Mouse (Mus musculus): ENCODE results near the gene Hpcal4. TPM values are rescaled to one million over a fixed set of nuclear protein-coding genes. Genes with fewer than 3 reads are reported as not detected.
A peak's percentile ranks its signal among the peaks of the same experiment; 100 is the strongest.
"Not testable (repeated sequence)": the region's sequence is repeated elsewhere in the genome, so short reads cannot be mapped to it uniquely, and the experiment has no call there.

The Hpcal4 gene
- polyA plus RNA-seq, 1 experiment from 2014 or later: 34.0 TPM

DNA sequence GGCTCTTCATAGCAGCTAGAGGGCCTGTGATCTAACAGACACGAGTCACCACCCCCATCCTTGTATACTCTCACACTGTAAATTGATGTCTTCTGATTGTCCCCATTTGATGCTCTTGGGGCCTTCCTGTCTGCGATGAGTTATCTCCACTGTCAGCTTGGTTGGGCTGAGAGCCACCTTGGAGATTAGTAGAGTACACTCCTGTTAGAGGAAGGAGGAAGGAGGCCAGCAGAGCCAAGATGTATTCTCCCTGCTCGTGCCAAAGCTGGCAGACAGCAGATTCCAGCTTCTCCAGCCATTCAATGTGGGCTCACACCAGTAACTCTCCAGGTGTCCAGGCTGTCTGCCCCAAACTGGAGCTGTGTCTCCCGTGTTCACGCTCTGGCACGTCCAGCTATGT, 22.5 kb upstream of the Hpcal4 start:
- 83% methylated on average over 6 of the region's 6 CpGs for WGBS
- DNase-seq (ENCODE audit: low spot score): no peak
- Histone ChIP-seq H3K9me3 (ENCODE audit: control insufficient read depth, low read length) (no peaks in the 10 kb centered on the region), H3K36me3 (replicated peaks; ENCODE audit: control insufficient read depth, insufficient read depth) (no peaks in the 10 kb centered on the region), H3K4me2 (replicated peaks) (no peak overlapping the region), H3K27me3 (ENCODE audit: control insufficient read depth, insufficient read depth, low read length) (no peaks in the 10 kb centered on the region), H3K4me3 (replicated peaks; ENCODE audit: low read length) (no peak overlapping the region), H3K27ac (no peak overlapping the region), H3K9ac (no peak overlapping the region), H3K4me1 (replicated peaks; ENCODE audit: control insufficient read depth, insufficient read depth, low read length) (no peaks in the 10 kb centered on the region)
- no peak for ATAC-seq (ENCODE audit: low FRiP score)

DNA sequence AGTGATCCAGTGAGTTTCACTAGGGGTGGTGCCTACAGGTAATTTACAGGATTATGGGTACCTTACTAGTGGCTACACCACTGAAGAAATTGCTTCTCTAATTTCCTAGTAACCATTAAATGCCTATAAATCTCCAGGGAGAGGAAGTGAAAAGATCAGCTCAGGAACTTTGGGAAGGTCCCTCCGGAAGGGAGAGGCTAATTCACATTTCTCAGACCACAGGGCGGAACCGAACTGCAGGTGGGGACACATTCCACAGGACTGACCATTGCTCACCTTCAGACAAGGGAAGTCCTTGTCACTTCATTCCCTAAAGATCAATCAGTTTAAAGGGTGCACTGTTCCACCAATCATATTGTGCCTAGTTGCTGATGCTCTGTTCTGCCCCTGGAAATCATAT, 21.8 kb upstream of the Hpcal4 start:
- not testable (repeated sequence) for H3K36me3 ChIP-seq (replicated peaks; ENCODE audit: control insufficient read depth, insufficient read depth); H3K27me3 ChIP-seq (ENCODE audit: control insufficient read depth, insufficient read depth, low read length); H3K9ac ChIP-seq; H3K9me3 ChIP-seq (ENCODE audit: control insufficient read depth, low read length); H3K27ac ChIP-seq; DNase-seq (ENCODE audit: low spot score); H3K4me2 ChIP-seq (replicated peaks); H3K4me1 ChIP-seq (replicated peaks; ENCODE audit: control insufficient read depth, insufficient read depth, low read length); ATAC-seq (ENCODE audit: low FRiP score); H3K4me3 ChIP-seq (replicated peaks; ENCODE audit: low read length)
- WGBS: 83% methylated on average over 3 of the region's 3 CpGs

DNA sequence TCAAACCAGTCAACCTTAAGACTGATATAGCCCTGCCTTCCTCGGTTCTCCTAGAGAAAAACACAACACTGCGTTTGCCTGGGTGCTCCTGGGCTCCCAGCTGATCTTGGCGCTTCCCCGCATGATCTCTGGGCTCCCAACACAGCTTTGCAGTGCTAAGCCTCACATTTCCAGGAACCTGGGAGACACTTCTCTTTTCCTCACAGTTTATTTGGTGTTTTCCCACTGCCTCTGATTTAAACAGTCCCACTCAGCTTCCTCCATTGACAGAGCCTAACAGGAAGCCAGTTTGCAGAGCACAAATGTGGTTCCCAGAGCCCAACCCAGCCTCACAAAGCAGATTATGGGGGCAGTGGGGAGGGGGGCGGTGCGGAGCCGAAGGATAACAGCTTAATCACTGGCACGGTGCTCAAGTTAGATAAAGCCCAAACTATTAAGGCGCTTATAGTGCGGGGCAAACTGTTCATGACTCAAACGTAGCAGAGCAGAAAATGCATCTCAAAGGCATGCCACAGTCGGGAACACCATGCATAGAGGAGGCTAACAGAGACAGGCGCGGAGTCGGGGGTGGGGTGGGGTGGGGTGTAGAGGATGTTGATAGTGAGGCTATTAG, 20.6 kb upstream of the Hpcal4 start:
- Histone ChIP-seq H3K27ac (no peak overlapping the region), H3K4me3 (replicated peaks; ENCODE audit: low read length) (no peak overlapping the region), H3K9ac (no peak overlapping the region), H3K27me3 (ENCODE audit: control insufficient read depth, insufficient read depth, low read length) (no peaks in the 10 kb centered on the region), H3K9me3 (ENCODE audit: control insufficient read depth, low read length) (no peaks in the 10 kb centered on the region; the same call in 1 of the 2 replicates), H3K4me2 (replicated peaks) (peak overlapping the region; percentile 31), H3K36me3 (replicated peaks; ENCODE audit: control insufficient read depth, insufficient read depth) (no peaks in the 10 kb centered on the region), H3K4me1 (replicated peaks; ENCODE audit: control insufficient read depth, insufficient read depth, low read length) (no peaks in the 10 kb centered on the region)
- ATAC-seq (ENCODE audit: low FRiP score) (no peak), DNase-seq (ENCODE audit: low spot score) (no peak)
- WGBS: 16% methylated on average over 15 of the region's 15 CpGs

DNA sequence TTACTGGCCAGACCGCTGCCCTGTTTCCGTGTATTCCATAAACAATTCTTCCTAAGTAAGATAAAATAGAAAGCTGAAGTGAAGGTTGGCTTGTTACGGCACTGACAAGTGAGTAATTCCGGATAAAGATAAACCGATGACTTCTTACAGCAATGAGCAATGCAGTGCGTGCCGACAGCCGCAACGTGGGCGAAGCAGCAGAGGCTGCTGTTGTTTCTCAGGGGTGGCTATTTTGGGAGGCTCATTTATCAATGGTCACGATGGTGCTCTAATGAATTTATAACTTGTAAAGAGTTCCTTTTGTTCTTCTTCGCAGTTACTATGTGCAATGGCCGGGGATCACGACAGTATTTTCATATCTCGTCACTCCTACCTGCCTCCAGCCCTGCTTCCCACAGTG, 18.9 kb upstream of the Hpcal4 start:
- no peaks in the 10 kb centered on the region; the same call in 1 of the 2 replicates for H3K9me3 ChIP-seq (ENCODE audit: control insufficient read depth, low read length)
- H3K36me3 ChIP-seq (replicated peaks; ENCODE audit: control insufficient read depth, insufficient read depth): no peaks in the 10 kb centered on the region
- no peaks in the 10 kb centered on the region for H3K27me3 ChIP-seq (ENCODE audit: control insufficient read depth, insufficient read depth, low read length)
- H3K4me2 ChIP-seq (replicated peaks): no peak overlapping the region
- ATAC-seq (ENCODE audit: low FRiP score): no peak
- H3K4me3 ChIP-seq (replicated peaks; ENCODE audit: low read length): no peak overlapping the region
- no peak overlapping the region for H3K9ac ChIP-seq
- no peak for DNase-seq (ENCODE audit: low spot score)
- no peak overlapping the region for H3K27ac ChIP-seq
- H3K4me1 ChIP-seq (replicated peaks; ENCODE audit: control insufficient read depth, insufficient read depth, low read length): no peaks in the 10 kb centered on the region
- WGBS: 83% methylated on average over 15 of the region's 15 CpGs

DNA sequence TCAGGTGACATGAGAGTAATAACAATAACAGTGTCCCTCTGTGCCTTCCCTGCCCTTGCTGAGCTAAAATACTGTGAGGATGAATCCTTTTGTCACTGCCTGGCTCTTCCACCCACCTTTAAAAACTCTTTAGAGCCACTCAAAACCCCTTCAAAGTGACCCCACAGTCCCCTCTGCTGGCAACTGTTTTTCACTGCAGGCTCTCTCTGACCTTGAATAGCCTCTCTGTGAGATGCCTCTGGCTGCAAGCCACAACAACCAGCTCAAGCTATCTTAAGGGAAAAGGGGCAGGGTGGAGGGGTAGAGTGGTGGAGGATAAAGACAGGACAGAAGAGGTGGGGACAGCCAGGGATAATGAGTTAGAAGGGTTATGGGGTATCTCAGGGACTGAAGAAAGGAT, 11.2 kb upstream of the Hpcal4 start:
- ATAC-seq (ENCODE audit: low FRiP score) (no peak), DNase-seq (ENCODE audit: low spot score) (no peak)
- H3K9ac ChIP-seq: no peak overlapping the region
- no peak overlapping the region for H3K4me2 ChIP-seq (replicated peaks)
- no peaks in the 10 kb centered on the region for H3K9me3 ChIP-seq (ENCODE audit: control insufficient read depth, low read length)
- no peak overlapping the region for H3K27ac ChIP-seq
- no peak overlapping the region for H3K4me3 ChIP-seq (replicated peaks; ENCODE audit: low read length)
- H3K36me3 ChIP-seq (replicated peaks; ENCODE audit: control insufficient read depth, insufficient read depth): no peaks in the 10 kb centered on the region
- H3K4me1 ChIP-seq (replicated peaks; ENCODE audit: control insufficient read depth, insufficient read depth, low read length): no peaks in the 10 kb centered on the region
- 0 out of 2 replicates have a peak, but pooled peaks cover 4% of the 10 kb centered on the region for H3K27me3 ChIP-seq (ENCODE audit: control insufficient read depth, insufficient read depth, low read length)

DNA sequence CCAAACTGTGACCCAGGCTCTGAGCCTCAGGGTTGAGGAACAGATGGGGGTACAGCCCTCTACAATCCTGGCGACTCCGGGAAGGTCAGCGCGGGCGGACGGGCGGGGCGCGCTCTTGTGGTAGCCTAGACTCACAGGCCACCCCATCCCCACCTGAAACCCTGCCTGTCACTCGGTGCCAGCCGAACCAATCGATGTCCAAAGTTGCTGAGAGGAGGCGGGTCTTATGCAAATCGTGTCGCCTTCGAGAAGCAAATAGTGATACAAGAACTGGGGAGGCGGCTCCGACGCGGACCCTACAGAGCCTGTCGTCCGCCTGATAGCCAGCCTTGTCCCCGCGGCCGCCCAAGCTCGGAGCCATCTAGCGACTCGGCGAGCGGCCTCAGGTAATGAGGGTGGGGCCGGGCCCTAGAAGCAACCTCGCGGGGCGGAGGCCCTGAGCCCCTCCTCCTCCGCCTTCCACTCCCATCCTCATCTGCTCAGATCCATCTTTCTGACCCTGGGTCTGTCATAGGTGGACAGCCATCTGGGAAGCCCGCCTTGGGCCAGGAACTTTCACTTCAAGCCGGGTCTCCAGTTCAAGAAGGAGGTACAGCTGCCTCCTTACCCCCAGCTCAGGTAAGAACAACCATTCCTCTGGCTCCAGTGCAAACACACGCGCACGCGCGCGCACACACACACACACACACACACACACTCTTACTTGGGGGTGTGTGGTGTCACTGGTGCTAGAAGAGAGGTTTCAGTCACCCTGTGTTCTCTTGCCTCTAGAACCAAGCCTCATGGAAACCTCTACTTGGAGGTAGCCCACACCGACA, 421 bp downstream of the Hpcal4 start:
- Histone ChIP-seq H3K9me3 (ENCODE audit: control insufficient read depth, low read length) (no peaks in the 10 kb centered on the region), H3K36me3 (replicated peaks; ENCODE audit: control insufficient read depth, insufficient read depth) (no peaks in the 10 kb centered on the region), H3K27me3 (ENCODE audit: control insufficient read depth, insufficient read depth, low read length) (peaks cover 37% of the 10 kb centered on the region), H3K27ac (peak overlapping the region; percentile 34), H3K9ac (peak overlapping the region; percentile 60), H3K4me3 (replicated peaks; ENCODE audit: low read length) (peak overlapping the region; percentile 40), H3K4me1 (replicated peaks; ENCODE audit: control insufficient read depth, insufficient read depth, low read length) (peaks cover 22% of the 10 kb centered on the region), H3K4me2 (replicated peaks) (peak overlapping the region; percentile 77)
- 11% methylated on average over 43 of the region's 44 CpGs for WGBS
- ATAC-seq (ENCODE audit: low FRiP score) (peak; percentile 91), DNase-seq (ENCODE audit: low spot score) (peak; percentile 84)

DNA sequence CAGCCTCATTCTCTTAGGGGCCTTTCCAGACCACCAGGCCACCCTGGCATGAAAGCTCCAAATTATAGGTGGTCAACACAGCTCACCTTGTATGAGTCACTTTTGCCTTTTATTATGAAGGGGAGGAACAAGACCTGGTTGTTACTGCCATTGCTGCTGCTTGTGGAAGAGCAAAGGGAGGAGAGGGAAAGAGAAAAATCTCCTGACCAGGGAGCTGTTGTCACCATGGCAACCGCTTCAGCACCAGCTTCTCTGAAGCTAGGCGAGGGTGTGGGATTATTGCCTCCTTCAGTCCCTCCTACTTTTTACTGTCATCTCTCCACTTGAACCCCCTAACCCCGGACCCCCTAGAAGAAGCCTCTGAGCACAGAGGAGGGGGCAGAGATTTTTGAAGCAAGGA, 1.8 kb downstream of the Hpcal4 start:
- 41% methylated on average over 3 of the region's 3 CpGs for WGBS
- Histone ChIP-seq H3K27ac (peak overlapping the region; percentile 26; the same call in 1 of the 2 replicates), H3K36me3 (replicated peaks; ENCODE audit: control insufficient read depth, insufficient read depth) (no peaks in the 10 kb centered on the region), H3K4me2 (replicated peaks) (peak overlapping the region; percentile 77), H3K9me3 (ENCODE audit: control insufficient read depth, low read length) (no peaks in the 10 kb centered on the region), H3K4me3 (replicated peaks; ENCODE audit: low read length) (no peak overlapping the region), H3K4me1 (replicated peaks; ENCODE audit: control insufficient read depth, insufficient read depth, low read length) (peaks cover 22% of the 10 kb centered on the region), H3K9ac (no peak overlapping the region), H3K27me3 (ENCODE audit: control insufficient read depth, insufficient read depth, low read length) (peaks cover 33% of the 10 kb centered on the region)
- no peak for ATAC-seq (ENCODE audit: low FRiP score)
- DNase-seq (ENCODE audit: low spot score): no peak

DNA sequence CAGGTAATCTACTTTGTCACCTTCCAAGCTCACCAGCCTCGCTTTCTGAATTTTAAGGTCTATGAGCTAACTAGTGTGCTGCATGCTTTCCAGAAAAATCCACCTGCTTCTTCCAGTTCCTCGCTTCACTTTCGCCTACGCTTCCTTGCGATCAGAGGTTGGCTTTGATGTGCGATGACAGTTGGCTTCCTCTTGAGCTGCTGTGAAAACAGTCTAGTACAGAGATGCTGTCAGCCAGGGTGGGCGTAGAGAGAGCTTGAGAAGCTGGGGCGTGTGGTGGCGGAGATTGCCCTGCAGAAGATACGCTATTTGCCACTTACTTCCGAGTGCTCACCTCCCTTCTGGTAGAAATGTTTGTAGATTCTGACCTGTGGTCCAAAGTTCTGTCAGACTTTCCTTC, 9.3 kb downstream of the Hpcal4 start:
- no peak overlapping the region for H3K4me3 ChIP-seq (replicated peaks; ENCODE audit: low read length)
- H3K27ac ChIP-seq: no peak overlapping the region
- H3K9ac ChIP-seq: no peak overlapping the region
- no peak for ATAC-seq (ENCODE audit: low FRiP score)
- H3K27me3 ChIP-seq (ENCODE audit: control insufficient read depth, insufficient read depth, low read length): no peaks in the 10 kb centered on the region
- H3K4me2 ChIP-seq (replicated peaks): no peak overlapping the region
- DNase-seq (ENCODE audit: low spot score): no peak
- 91% methylated on average over 11 of the region's 11 CpGs for WGBS
- H3K36me3 ChIP-seq (replicated peaks; ENCODE audit: control insufficient read depth, insufficient read depth): 0 out of 2 replicates have a peak, but pooled peaks cover 6% of the 10 kb centered on the region
- no peaks in the 10 kb centered on the region for H3K9me3 ChIP-seq (ENCODE audit: control insufficient read depth, low read length)
- no peaks in the 10 kb centered on the region for H3K4me1 ChIP-seq (replicated peaks; ENCODE audit: control insufficient read depth, insufficient read depth, low read length)

DNA sequence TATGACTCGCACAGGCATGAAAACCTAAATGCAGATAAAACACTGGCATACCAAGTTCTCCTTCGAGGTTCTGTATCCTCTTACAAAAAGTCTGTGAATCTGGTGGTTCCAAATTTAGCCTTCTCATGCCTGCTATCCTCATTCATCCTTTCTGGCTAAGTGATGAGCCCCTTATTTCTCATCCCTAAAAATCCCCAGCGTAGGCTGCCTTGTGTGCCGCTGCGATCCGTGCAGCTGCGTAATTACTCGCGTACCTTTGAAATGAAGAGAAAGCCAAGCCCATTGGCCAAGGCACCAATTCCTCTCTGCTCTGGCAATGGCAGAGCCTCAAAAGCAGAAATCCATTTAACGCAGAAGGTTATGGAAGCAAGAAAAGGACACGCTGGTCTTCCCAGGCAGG, 10.8 kb downstream of the Hpcal4 start:
- WGBS: 87% methylated on average over 11 of the region's 11 CpGs

More for the DNA sequence above, 10.8 kb downstream of the Hpcal4 start:
- DNase-seq (ENCODE audit: low spot score) (no peak), ATAC-seq (ENCODE audit: low FRiP score) (no peak)
- no peak overlapping the region for H3K9ac ChIP-seq
- no peaks in the 10 kb centered on the region for H3K9me3 ChIP-seq (ENCODE audit: control insufficient read depth, low read length)
- no peak overlapping the region for H3K4me3 ChIP-seq (replicated peaks; ENCODE audit: low read length)
- no peak overlapping the region for H3K4me2 ChIP-seq (replicated peaks)
- no peak overlapping the region for H3K27ac ChIP-seq
- no peaks in the 10 kb centered on the region for H3K4me1 ChIP-seq (replicated peaks; ENCODE audit: control insufficient read depth, insufficient read depth, low read length)
- 0 out of 2 replicates have a peak, but pooled peaks cover 5% of the 10 kb centered on the region for H3K27me3 ChIP-seq (ENCODE audit: control insufficient read depth, insufficient read depth, low read length)
- H3K36me3 ChIP-seq (replicated peaks; ENCODE audit: control insufficient read depth, insufficient read depth): 0 out of 2 replicates have a peak, but pooled peaks cover 6% of the 10 kb centered on the region

Measured in hindbrain, embryonic 14.5 days (tissue).